Mouse (Mus musculus) layer of hippocampus, adult 9-11 months (tissue): Measurements from ENCODE around the gene Hipk1.
"Not testable (repeated sequence)": the region's sequence is repeated elsewhere in the genome, so short reads cannot be mapped to it uniquely, and the experiment has no call there.

Source experiments
- DNase-seq: peaks from one replicate; pipeline ENCODE4 v3.0.0; 2022

Hipk1 gene

GRCm38 (mm10) chr3:103792111-103792406 lies 696 bp upstream of the Hipk1 start:
- DNase-seq, result not testable (repeated sequence)

DNA sequence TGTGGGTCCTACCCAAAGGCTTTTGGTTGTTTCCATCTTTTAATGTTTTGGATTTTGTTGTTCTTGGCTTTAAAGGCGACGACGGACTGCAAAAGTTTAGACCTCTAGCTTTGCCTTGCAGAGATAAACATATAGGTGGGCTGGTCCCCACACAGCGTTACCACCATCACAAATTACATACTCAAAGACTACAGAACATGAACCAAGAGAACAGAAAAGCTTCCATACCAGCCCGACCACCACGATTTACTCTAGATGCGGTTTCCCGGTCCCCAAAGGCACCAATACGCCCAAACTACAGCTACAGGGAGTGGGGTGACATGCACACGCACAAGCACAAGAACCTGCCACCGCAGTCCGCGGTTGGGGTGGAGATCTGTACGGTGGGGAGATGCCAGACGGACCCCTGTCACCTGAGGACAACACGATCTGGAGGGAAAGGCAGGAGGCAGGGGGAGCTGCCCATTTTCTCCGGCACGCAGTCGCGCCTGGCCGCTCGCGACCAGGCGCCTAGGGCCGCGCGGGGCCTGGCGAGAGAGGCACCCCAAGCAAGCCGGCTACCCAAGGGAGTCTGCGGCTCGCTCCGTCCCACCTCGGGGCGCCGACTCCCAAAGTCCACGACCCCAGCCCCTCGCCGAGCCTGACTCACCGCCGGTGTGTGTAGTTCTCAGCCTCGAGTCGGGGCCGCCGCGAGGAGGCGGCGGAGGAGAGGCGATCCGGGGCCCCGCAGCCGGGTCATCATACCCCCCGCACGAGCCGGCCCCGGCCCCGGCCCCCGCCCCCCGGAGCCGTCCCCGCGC lies 817 bp downstream of the Hipk1 start:
- no peak for DNase-seq

DNA sequence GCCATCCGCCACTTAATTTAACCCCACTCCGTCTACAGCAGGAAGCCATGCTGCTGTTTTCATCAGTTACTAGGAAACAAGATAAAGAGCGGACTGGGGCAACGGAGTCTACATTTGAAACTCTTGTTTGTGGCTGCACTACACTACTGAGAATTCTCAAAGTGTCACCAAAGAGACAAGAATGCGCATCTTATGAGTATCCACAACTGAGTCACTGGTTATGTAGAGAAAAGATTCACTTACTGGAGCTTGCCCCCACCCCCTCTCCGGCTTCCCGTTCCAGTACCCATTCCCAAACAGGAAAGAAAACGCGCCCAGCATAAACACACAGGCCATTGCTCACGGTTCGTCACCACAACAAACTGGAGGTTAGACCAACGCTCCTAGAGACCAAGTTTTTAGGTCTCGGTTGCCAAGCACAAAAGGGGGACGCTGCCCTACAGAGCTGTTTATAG lies 1.4 kb downstream of the Hipk1 start:
- DNase-seq, result no peak

DNA sequence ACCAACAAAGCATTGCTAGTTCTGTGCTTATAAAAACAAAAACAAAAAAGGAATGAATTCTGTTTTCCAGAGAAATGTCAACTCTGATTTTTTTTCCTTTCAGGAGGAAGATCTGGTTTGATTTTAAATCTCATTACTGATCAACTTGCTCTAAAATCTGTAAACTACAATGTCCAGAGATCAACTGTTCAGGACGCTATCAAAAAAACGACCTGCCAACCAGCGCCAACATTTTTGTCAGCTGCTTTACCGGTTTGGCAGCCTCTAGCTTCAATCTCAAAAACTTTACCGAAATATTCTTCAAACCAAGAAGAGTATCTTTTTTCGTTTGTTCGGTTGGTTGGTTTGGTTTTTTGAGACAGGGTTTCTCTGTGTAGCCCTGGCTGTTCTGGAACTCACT lies 2.3 kb downstream of the Hipk1 start:
- no peak for DNase-seq

DNA sequence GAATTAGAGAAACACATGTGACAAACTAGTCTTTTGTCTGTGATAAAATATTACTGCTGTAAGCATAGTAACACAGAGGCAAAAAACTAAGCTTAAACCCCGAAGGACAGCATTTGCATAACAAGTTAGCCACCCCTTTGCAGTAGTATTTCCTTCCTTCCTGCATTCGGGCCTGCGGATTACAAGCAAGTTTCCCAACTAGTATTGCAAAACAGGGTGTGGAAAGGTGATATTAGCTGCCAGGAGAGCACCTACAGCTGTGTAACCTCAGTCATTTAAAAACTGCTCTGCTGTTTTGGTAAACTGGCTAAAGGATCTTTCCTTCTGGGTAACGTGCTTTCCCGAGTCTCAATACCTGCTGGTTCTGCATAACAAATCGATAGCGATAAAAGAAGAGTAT lies 4.1 kb downstream of the Hipk1 start:
- DNase-seq, result no peak

GRCm38 (mm10) chr3:103782844-103783609 lies 8.3 kb downstream of the Hipk1 start:
- DNase-seq, result no peak

DNA sequence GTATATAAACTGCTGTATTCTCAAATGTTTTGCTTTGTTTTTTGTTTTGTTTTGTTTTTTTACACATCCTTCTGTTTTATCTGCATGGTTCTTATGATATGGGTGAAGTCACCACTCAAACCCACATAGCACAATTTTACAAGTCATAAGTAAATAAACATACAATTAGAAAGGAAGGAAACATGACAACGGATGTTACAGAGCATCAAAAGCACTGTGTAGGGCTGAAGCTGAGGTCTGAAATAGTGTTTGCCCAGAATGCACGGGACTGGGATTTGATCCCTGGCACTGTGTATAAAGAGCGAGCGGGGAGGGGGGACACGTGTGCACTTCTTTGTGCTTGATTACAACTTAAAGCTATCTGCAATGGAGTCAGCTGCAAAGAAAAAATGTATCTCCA lies 10.6 kb downstream of the Hipk1 start:
- no peak for DNase-seq

GRCm38 (mm10) chr3:103780271-103780670 lies 11.1 kb downstream of the Hipk1 start:
- peak; percentile 35 for DNase-seq

- no peak for DNase-seq
Measured at GRCm38 (mm10) chr3:103779183-103779582, 12.2 kb downstream of the Hipk1 start.

- DNase-seq, result no peak
Measured at GRCm38 (mm10) chr3:103778660-103779059, 12.7 kb downstream of the Hipk1 start.

DNA sequence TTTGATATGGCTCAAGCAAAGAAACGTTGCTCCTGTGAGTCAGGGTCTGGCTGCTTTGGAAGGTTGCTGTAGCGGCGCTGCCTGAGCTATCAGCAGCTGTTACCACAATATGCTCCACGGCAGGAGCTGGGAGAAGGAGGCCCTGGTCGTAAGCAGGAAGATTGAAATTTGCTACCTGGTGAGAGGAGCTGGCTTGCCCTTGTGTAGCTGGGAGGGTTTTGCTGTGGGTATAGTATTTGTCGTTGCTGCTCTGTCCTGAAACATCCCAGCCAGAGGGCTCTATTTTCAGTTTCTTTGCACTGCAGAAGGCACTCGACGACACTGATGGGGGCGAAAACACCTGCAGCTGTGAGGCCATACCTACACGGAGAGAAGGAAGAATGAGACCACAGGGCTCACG lies 13.4 kb downstream of the Hipk1 start:
- peak; percentile 61 for DNase-seq

DNA sequence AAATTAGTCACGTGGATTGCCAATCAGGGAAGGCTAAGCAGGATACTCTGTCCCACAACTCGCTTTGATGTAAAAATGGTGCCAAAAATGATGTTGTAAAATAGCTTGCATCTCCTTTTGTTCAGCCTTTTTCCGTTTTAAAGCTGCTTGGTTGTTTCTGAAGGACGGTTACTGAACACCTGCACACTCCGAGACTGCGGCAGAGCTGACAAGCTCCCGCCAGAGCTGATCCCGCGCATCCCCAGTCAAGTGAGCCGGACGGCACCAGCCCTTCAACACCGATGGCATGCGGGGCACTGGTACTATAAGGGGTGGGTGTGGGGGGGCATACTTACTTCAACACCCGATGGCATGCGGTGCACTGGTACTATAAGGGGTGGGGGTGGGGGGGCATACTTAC lies 17.4 kb downstream of the Hipk1 start:
- DNase-seq, result no peak

GRCm38 (mm10) chr3:103773508-103773907 lies 17.9 kb downstream of the Hipk1 start:
- no peak for DNase-seq

DNA sequence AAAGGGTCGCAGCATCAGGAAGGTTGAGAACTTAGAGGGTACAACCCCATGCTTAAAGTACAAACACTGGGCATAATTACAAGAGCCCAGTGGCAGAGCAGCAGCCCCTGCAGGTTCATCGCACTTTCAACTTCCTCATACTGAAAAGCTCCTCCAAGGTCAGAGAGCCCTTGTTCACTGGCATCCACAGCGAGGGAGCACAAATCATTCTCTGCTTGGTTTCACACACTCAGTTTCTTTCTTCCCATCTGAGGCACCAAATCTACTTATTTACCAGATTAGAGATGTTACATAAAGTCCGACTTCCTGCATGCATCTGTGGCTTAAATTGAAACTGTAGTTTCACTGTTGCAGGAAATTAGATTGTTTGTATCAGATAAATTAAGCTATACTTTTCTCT lies 18.5 kb downstream of the Hipk1 start:
- DNase-seq, result no peak

DNA sequence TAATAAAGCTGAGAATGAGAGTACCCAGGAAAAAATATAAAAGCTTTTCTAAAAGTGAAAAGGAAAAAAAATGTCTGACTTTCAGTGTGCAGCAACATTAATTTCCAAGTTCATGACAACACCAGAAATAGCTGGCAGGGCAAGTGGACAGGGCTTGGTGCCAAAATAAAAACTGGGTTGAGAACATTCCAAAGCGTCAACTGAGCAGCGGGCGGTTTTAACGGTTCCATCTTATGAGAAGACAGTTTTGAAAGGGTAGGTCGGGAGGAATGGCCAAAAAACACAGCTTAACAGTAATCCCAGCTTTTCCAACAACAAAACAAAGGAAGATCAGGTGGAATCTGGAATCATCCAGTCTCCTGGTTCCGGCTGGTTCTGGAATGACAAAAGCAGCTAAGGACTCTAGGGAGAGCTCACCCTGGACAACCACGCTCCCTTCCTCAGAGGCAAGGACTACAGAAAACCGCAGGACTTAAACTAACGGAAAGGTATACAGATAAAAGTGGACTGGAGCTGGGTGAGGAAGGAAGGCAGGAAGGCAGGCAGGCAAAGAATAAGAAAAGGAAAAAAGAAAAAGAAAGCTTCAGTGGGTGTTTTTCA lies 19.7 kb downstream of the Hipk1 start:
- DNase-seq, result peak; percentile 30

GRCm38 (mm10) chr3:103766789-103767188 lies 24.6 kb downstream of the Hipk1 start:
- no peak for DNase-seq

- DNase-seq, result no peak
Measured at GRCm38 (mm10) chr3:103759261-103759970, 31.9 kb downstream of the Hipk1 start.

- DNase-seq, result no peak
Measured at GRCm38 (mm10) chr3:103758456-103758855, 32.9 kb downstream of the Hipk1 start.

- no peak for DNase-seq
Measured at GRCm38 (mm10) chr3:103756920-103757319, 34.4 kb downstream of the Hipk1 start.

- no peak for DNase-seq
Measured at GRCm38 (mm10) chr3:103755351-103755750, 36.0 kb downstream of the Hipk1 start.

DNA sequence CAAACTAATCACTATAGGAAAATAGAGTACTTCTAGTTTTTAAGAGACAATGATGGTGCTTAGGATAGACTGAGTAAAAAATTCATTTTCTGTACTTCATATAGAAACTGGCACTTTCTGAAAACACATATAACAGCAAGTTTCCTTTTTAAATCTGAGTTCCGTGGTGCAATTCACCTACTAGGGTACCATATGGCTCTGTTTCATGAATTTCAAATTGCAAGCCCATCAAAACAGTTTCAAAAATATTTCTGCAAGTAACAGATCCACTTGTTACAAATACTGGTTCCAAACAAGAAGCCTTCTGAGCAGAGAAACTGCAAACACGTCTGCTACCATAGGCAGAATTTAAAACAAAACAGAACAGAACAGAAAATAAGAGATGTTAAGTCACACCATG lies 39.8 kb downstream of the Hipk1 start:
- no peak for DNase-seq

DNA sequence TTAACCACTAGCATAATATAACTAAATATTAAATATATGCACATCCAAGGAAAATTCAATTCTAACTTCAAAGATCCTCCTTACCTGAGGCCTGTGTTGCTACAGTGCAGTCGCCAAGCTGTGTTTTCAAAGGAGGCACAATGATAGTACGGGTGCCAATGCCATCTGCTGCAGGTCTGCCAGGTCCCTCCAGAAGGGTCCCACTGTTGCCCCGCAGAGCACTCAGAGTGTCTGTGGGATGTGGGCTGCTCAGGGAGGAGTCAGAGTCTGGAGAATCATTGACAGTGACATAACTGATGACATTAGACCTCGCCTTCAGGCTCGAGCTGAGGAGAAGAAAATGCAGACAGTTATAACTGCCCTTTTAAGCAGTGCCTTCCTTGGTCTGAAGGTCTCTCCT lies 44.7 kb downstream of the Hipk1 start:
- DNase-seq, result no peak

- DNase-seq, result no peak
Measured at GRCm38 (mm10) chr3:103745001-103745770, 46.2 kb downstream of the Hipk1 start.
